Mouse (Mus musculus) intestine, embryonic 15.5 days (tissue): Measurements from ENCODE around the gene Ajap1. TPM values are rescaled to one million over a fixed set of nuclear protein-coding genes. Genes with fewer than 3 reads are reported as not detected.

ENCODE experiments used
- ATAC-seq: fragments of 200-750 bp; cut with Nextera tagmentation; 2 replicates; pipeline ENCODE4 v1.8.0; 2017; ENCODE audit warnings: moderate TSS enrichment, moderate library complexity
- H3K27ac ChIP-seq: fragments of 300-500 bp; sonication (generic); 2 replicates; pipeline ENCODE4 v1.5.1; 2015; ENCODE audit warnings: mild to moderate bottlenecking, inconsistent platforms
- H3K27me3 ChIP-seq: fragments of 300-500 bp; sonication (generic); replicated peaks from 2 replicates; pipeline ENCODE4 v1.6.1; 2015; ENCODE audit warnings: inconsistent platforms
- H3K36me3 ChIP-seq: fragments of 300-500 bp; sonication (generic); 2 replicates; pipeline ENCODE4 v1.6.1; 2015; ENCODE audit warnings: inconsistent platforms
- H3K4me1 ChIP-seq: fragments of 300-500 bp; sonication (generic); replicated peaks from 2 replicates; pipeline ENCODE4 v1.6.1; 2015; ENCODE audit warnings: inconsistent platforms
- H3K4me2 ChIP-seq: fragments of 300-500 bp; sonication (generic); replicated peaks from 2 replicates; pipeline ENCODE4 v1.6.1; 2015; ENCODE audit warnings: mild to moderate bottlenecking, inconsistent platforms
- H3K4me3 ChIP-seq: fragments of 300-500 bp; sonication (generic); replicated peaks from 2 replicates; pipeline ENCODE4 v1.5.1; 2015; ENCODE audit warnings: inconsistent platforms
- H3K9ac ChIP-seq: fragments of 300-500 bp; sonication (generic); 2 replicates; pipeline ENCODE4 v1.6.1; 2015; ENCODE audit warnings: inconsistent platforms
- H3K9me3 ChIP-seq: fragments of 300-500 bp; sonication (generic); 2 replicates; pipeline ENCODE4 v1.6.1; 2016; ENCODE audit warnings: inconsistent platforms
- WGBS: fragments of 180-500 bp; shearing (Covaris S2); methylation state at CpG from one replicate; pipeline ENCODE4 v1.1.7; 2015; 5-methylcytosine and 5-hydroxymethylcytosine counted together
- polyA plus RNA-seq: library from polyadenylated mRNA; unstranded; fragments of >200 nt; fragmentation: Nextera tagmentation; extraction: Ambion mirVana; gene quantifications from 2 replicates; pipeline ENCODE4 v1.2.1, GENCODE M21; 2015

The Ajap1 gene
- polyA plus RNA-seq, 1 experiment from 2014 or later: 0.73 TPM

- no peak for ATAC-seq
- H3K9me3 ChIP-seq: no peaks in the 10 kb centered on the region
- WGBS: 76% methylated on average over 12 of the region's 12 CpGs
- no peaks in the 10 kb centered on the region for H3K4me1 ChIP-seq
- no peak overlapping the region for H3K4me2 ChIP-seq
- H3K4me3 ChIP-seq: no peak overlapping the region
- no peak overlapping the region for H3K9ac ChIP-seq
- H3K27me3 ChIP-seq: no peaks in the 10 kb centered on the region
- no peaks in the 10 kb centered on the region for H3K36me3 ChIP-seq
- H3K27ac ChIP-seq: no peak overlapping the region
Observed at GRCm38 (mm10) chr4:153439031-153439430, 43.6 kb downstream of the Ajap1 start.

- H3K4me1 ChIP-seq: no peaks in the 10 kb centered on the region
- no peak overlapping the region for H3K4me3 ChIP-seq
- H3K9ac ChIP-seq: no peak overlapping the region
- no peak overlapping the region for H3K27ac ChIP-seq
- no peak for ATAC-seq
- H3K4me2 ChIP-seq: no peak overlapping the region
- 76% methylated on average over 9 of the region's 9 CpGs for WGBS
- H3K36me3 ChIP-seq: no peaks in the 10 kb centered on the region
- H3K9me3 ChIP-seq: no peaks in the 10 kb centered on the region
- no peaks in the 10 kb centered on the region for H3K27me3 ChIP-seq
Observed at GRCm38 (mm10) chr4:153437196-153437595, 45.4 kb downstream of the Ajap1 start.

GRCm38 (mm10) chr4:153435917-153436316 is 46.7 kb downstream of the Ajap1 start:
- Histone ChIP-seq H3K4me3 (no peak overlapping the region), H3K27ac (no peak overlapping the region), H3K4me2 (no peak overlapping the region), H3K27me3 (no peaks in the 10 kb centered on the region), H3K4me1 (no peaks in the 10 kb centered on the region), H3K36me3 (no peaks in the 10 kb centered on the region), H3K9ac (no peak overlapping the region), H3K9me3 (no peaks in the 10 kb centered on the region)
- ATAC-seq: no peak
- 58% methylated on average over 5 of the region's 5 CpGs for WGBS

- Histone ChIP-seq H3K36me3 (no peaks in the 10 kb centered on the region), H3K9me3 (no peaks in the 10 kb centered on the region), H3K27ac (no peak overlapping the region), H3K4me3 (no peak overlapping the region), H3K4me1 (no peaks in the 10 kb centered on the region), H3K4me2 (no peak overlapping the region), H3K27me3 (no peaks in the 10 kb centered on the region), H3K9ac (no peak overlapping the region)
- WGBS: 79% methylated on average over 2 of the region's 2 CpGs
- no peak for ATAC-seq
Observed at GRCm38 (mm10) chr4:153429971-153430370, 52.6 kb downstream of the Ajap1 start.

GRCm38 (mm10) chr4:153425961-153426656 is 56.5 kb downstream of the Ajap1 start:
- Histone ChIP-seq H3K9me3 (no peaks in the 10 kb centered on the region), H3K4me3 (no peak overlapping the region), H3K9ac (no peak overlapping the region), H3K27ac (no peak overlapping the region), H3K36me3 (no peaks in the 10 kb centered on the region), H3K4me1 (no peaks in the 10 kb centered on the region), H3K27me3 (no peaks in the 10 kb centered on the region), H3K4me2 (no peak overlapping the region)
- ATAC-seq: no peak
- WGBS: 74% methylated on average over 16 of the region's 16 CpGs

- no peaks in the 10 kb centered on the region for H3K4me1 ChIP-seq
- 71% methylated on average over 10 of the region's 10 CpGs for WGBS
- H3K27ac ChIP-seq: no peak overlapping the region
- no peak overlapping the region for H3K9ac ChIP-seq
- no peaks in the 10 kb centered on the region for H3K36me3 ChIP-seq
- no peak for ATAC-seq
- H3K4me2 ChIP-seq: no peak overlapping the region
- no peaks in the 10 kb centered on the region for H3K27me3 ChIP-seq
- H3K9me3 ChIP-seq: no peaks in the 10 kb centered on the region
- H3K4me3 ChIP-seq: no peak overlapping the region
Observed at GRCm38 (mm10) chr4:153424324-153424723, 58.3 kb downstream of the Ajap1 start.

GRCm38 (mm10) chr4:153417926-153418325 is 64.7 kb downstream of the Ajap1 start:
- H3K27me3 ChIP-seq: no peaks in the 10 kb centered on the region
- no peak overlapping the region for H3K4me3 ChIP-seq
- H3K4me2 ChIP-seq: peak overlapping the region; percentile 59
- H3K9me3 ChIP-seq: no peaks in the 10 kb centered on the region
- no peak overlapping the region for H3K27ac ChIP-seq
- WGBS: 2% methylated on average over 11 of the region's 12 CpGs
- no peak overlapping the region for H3K9ac ChIP-seq
- ATAC-seq: peak; percentile 46; the same call in 1 of the 2 replicates
- peaks cover 12% of the 10 kb centered on the region for H3K4me1 ChIP-seq
- no peaks in the 10 kb centered on the region for H3K36me3 ChIP-seq

- peak overlapping the region; percentile 27 for H3K4me3 ChIP-seq
- no peaks in the 10 kb centered on the region for H3K36me3 ChIP-seq
- 3% methylated on average over 22 of the region's 23 CpGs for WGBS
- ATAC-seq: peak; percentile 57; the same call in 1 of the 2 replicates
- peaks cover 12% of the 10 kb centered on the region for H3K4me1 ChIP-seq
- H3K9ac ChIP-seq: no peak overlapping the region
- H3K27ac ChIP-seq: no peak overlapping the region
- peak overlapping the region; percentile 59 for H3K4me2 ChIP-seq
- no peaks in the 10 kb centered on the region for H3K27me3 ChIP-seq
- H3K9me3 ChIP-seq: no peaks in the 10 kb centered on the region
Observed at GRCm38 (mm10) chr4:153417164-153417896, 65.3 kb downstream of the Ajap1 start.

GRCm38 (mm10) chr4:153416111-153416510 is 66.5 kb downstream of the Ajap1 start:
- H3K27me3 ChIP-seq: no peaks in the 10 kb centered on the region
- peaks cover 12% of the 10 kb centered on the region for H3K4me1 ChIP-seq
- no peak overlapping the region for H3K27ac ChIP-seq
- WGBS: 38% methylated on average over 9 of the region's 9 CpGs
- no peaks in the 10 kb centered on the region for H3K9me3 ChIP-seq
- no peak overlapping the region for H3K9ac ChIP-seq
- H3K36me3 ChIP-seq: no peaks in the 10 kb centered on the region
- no peak overlapping the region for H3K4me3 ChIP-seq
- no peak overlapping the region for H3K4me2 ChIP-seq
- ATAC-seq: peak; percentile 15; the same call in 1 of the 2 replicates

- no peak for ATAC-seq
- Histone ChIP-seq H3K9me3 (no peaks in the 10 kb centered on the region), H3K27me3 (0 out of 2 replicates have a peak, but pooled peaks cover 2% of the 10 kb centered on the region), H3K27ac (no peak overlapping the region), H3K36me3 (no peaks in the 10 kb centered on the region), H3K4me1 (no peaks in the 10 kb centered on the region), H3K4me3 (no peak overlapping the region), H3K9ac (no peak overlapping the region), H3K4me2 (no peak overlapping the region)
- 83% methylated on average over 8 of the region's 8 CpGs for WGBS
Observed at GRCm38 (mm10) chr4:153398421-153398820, 84.2 kb downstream of the Ajap1 start.

GRCm38 (mm10) chr4:153387478-153387877 is 95.1 kb downstream of the Ajap1 start:
- H3K4me2 ChIP-seq: no peak overlapping the region
- H3K27me3 ChIP-seq: no peaks in the 10 kb centered on the region
- no peak overlapping the region for H3K27ac ChIP-seq
- no peak for ATAC-seq
- WGBS: 89% methylated on average over 12 of the region's 12 CpGs
- H3K36me3 ChIP-seq: no peaks in the 10 kb centered on the region
- H3K4me3 ChIP-seq: no peak overlapping the region
- no peak overlapping the region for H3K9ac ChIP-seq
- no peaks in the 10 kb centered on the region for H3K9me3 ChIP-seq
- no peaks in the 10 kb centered on the region for H3K4me1 ChIP-seq

GRCm38 (mm10) chr4:153381433-153381832 is 101.2 kb downstream of the Ajap1 start:
- Histone ChIP-seq H3K9me3 (no peaks in the 10 kb centered on the region), H3K27ac (no peak overlapping the region), H3K36me3 (no peaks in the 10 kb centered on the region), H3K4me2 (no peak overlapping the region), H3K9ac (no peak overlapping the region), H3K4me1 (0 out of 2 replicates have a peak, but pooled peaks cover 2% of the 10 kb centered on the region), H3K4me3 (no peak overlapping the region), H3K27me3 (no peaks in the 10 kb centered on the region)
- ATAC-seq: no peak
- 53% methylated on average over 7 of the region's 7 CpGs for WGBS
